Mouse (Mus musculus) gastrocnemius, adult 8-10 months (tissue): ENCODE results near the gene Abcg5. TPM values are rescaled to one million over a fixed set of nuclear protein-coding genes. Genes with fewer than 3 reads are reported as not detected.

Experiments
- DNase-seq, 2 experiments: peaks; one replicate each; pipeline ENCODE4 v3.0.0; 2022; ENCODE audit warnings: low spot score in 2 of 2
- total RNA-seq, 4 experiments: library from RNA; stranded (reverse); gene quantifications; 2 replicates each; pipeline ENCODE4 v1.2.4; 2022

The Abcg5 gene
- total RNA-seq, 4 experiments from 2014 or later: not detected

DNA sequence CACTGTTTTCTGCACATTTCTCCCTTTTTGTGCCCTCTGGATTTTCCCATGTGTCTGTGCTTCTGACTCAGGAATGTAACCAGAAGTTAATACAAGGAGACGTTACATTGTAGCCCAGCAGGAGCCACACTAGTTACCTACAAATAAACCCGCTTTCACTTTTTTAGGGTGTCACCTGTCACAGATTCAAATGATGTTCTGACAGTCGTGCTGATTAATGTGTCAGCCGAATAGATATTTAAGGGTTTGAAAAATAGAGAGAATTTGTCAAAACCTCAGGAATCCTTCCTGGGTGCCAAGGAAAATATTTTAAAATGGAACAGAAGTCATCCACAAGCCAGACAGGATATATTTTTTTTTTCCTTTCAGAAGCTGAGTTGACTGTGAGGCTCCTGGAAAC, 2.5 kb upstream of the Abcg5 start:
- no peak for DNase-seq

DNA sequence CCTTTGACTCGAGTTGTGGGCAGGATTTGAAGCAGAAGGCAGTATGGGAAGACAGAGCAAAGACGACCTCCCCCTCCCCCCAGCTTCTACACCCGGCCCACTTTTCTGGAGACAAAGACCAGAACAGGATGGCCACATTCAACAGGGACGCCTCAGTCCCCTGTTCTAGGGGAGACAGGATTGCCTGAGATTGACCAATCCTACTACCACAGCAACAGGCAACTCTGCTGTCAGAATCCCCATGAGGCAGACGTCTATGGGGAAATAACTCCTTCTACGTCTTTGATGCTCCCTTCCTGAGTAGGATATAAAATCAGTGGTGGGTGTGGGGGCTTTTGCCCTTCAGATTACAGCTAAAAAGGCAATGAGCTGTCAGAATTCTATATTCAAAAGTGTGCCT, 1.5 kb upstream of the Abcg5 start:
- no peak for DNase-seq

DNA sequence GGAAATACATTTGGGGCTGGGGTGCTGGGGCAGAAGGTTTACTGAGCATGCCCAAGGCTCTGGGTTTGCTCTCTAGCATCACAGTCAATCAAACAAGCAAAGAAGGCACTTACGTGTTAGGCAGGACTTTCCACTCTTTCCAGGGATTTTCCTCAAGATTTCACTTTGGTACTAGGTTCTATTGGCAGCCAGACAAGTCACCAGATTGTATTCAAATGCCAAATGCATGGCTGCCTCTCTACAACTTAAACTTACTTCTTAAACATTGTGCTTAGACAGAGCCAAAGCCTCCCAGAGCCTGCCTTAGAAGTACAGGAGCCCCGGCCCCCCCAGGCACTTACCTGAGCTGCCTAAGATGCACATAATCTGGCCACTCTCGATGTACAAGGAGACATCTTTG, 1.1 kb downstream of the Abcg5 start:
- no peak for DNase-seq

DNA sequence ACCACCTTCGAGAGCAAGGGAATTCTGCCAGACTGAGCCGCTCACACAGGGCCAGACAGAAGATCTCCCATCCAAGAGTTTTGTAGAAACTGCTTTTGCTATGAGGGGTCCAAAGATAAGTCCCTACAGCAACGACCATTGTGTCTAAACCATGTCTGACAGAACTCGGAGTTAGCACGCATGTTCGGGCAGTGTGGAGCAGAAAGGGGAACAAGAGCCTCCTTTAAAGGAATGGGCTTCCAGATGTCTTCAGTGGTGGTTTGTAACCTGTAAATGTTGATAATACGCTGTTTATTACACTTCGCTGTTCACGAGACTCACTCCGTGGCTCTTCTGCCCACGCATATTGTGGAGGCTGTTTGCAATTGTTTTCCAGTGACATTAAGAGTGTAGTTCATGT, 5.2 kb downstream of the Abcg5 start:
- no peak for DNase-seq

DNA sequence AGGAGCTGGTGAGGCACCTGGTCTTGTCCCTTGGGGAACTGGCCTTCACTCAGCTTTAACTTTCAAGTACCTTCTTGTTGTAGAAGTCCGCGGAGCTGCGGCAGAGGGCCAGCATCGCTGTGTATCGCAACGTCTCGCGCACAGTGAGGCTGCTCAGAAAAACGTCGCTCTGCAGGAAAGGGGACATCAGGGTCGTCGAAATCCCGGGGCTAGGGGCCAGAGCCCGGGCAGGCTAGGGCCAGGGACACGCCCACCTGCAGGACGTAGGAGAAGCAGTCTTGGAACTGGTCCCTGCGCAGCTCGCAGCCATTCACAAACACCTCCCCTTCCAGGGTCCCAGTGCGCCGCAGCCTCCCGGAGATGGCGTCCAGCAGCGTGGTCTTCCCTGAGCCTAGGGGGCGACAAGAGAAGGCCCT, 6.9 kb downstream of the Abcg5 start, which contains the start of gene Abcg8:
Gene Abcg8, plus strand, starts transcription at position 352 of the 416 bp plus-strand sequence.
- DNase-seq: no peak

DNA sequence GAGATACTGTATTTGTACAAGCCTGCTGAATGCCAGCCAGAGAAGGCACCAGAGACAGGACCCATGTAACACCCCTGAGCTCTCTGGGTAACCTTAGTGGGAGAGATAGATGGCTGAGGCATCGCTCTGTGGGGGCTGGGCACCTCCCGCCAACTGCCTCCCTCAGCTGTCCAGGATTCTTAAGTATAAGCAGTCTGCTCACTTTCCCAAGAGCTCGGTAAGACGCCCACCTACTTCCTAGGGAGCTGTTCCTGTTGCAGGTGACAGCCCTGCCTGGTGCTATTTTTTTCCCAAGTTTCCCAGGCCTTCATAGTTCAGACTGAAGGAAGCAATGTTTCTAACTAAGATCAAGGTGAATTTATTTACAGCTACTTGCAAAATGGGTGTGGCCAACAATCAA, 7.6 kb downstream of the Abcg5 start:
- DNase-seq: no peak

DNA sequence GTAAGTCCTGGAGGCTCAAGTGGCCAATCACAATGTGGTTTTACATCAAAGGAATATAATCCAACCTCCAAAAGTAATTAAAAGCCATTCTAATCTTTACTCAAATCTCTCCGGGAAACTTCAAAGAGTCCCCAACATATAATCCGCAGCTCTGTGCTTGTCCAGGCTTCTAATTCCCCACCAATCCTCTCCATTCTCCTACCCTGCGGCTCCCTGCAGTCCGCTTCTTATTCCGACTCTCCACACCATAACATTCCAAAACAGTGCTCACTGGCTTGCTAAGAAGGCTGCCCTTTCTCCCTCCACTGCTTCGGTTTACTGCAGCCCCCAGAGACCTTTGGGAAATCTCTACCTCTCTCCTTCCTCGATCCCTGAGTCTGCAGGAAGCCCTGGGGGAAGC, 8.8 kb downstream of the Abcg5 start:
- no peak for DNase-seq

DNA sequence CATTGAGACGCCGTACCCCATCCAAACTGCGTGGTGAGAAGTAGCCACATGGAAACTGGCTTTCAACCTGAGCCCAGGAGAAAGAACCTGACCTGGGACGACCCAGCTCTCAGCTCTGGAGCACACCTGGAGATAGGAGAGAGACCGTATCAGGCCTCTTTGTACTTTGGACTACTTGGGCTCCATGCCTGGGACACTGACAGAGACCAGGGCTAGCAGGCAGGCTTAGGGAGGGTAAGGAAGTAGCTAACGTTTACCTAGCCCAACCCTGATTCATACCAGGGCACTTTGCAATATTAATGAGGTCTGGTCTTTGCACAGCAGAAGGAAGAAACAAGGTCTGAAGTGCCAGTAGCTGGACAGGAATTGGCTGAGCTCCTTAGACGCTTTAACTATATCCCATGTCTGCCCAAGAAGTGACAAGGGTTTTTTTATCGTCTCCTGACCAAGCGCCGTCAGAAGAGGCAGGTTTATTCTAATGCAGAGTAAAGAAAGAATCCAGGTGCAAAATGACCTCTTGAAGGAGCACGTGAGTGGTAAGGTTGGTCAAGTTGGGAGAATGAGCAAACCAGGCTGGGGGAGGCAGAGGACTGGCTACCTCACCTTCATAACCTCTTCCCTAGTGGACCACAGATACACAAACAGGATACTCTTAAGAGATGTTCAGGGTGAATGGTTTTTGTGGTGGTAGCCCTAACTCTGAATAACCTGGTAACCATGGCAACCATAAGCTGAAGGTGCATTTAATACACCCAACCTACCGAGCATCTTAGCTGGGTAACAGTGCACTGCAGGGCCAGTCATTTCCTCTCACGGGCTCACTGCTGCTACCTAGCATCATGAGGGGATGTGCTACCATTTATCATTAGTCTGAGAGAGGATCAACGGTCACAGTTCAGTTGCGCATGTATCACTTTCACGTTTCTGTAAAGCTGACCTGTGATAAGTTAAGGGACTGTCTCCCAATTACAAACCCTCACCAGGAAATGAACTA, 10.1 kb downstream of the Abcg5 start:
- no peak for DNase-seq

DNA sequence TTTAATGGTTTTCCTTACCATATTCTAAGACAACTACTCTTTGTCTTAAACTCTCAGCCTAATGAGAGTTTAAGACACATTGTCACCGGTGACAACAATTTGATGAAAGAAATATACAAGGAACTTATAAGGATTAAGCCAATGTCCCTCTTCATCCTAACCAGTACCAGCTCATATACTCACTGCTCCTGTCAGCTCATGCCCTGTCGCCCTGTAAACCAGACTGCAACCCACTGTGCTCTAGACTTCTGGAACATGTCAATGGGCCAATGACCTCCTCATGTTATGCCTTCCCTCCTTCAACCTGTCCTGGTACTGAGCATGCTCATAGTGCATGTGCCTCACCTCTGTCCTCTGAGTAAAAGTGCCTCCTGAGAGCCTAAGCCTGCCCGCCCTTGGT, 15.0 kb downstream of the Abcg5 start:
- DNase-seq: no peak

DNA sequence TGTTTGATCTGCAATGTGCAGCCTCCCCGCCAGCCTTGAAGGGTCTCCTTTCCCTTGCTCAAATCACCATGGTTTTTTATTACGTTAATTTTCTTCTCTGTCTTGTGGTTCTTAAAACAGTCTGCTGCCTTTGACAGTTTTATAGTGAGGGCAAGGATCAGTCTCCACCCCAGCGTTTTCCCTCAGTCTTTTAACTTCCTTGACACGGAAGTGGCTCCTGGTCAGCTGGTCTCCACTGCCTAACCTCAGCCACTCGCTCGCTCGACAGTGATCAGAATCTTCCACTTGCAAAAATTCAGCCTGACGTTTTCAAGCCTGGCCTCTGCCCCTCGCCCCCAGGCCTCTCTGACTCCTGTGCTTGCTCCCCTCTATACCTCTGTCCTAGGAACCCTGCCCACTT, 17.1 kb downstream of the Abcg5 start:
- DNase-seq: no peak

DNA sequence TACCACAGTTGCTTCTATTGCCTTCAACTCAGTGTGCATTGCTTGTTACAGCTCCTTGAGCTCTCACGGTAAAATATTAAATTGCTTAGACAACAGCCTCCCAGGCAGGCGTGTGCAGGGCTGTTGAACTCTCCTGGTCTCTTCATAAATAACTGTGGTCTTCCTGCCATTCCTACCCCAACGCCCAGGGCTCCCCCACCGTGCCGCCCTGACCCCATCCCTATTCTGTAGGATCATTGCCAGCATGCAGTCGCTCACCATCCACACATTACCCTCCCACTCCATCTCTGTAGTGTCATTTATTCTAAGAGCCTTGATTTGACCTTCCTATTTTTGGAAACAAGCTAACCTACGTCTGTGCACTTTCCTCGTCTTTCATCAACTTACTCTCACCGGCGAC, 17.8 kb downstream of the Abcg5 start:
- no peak for DNase-seq

DNA sequence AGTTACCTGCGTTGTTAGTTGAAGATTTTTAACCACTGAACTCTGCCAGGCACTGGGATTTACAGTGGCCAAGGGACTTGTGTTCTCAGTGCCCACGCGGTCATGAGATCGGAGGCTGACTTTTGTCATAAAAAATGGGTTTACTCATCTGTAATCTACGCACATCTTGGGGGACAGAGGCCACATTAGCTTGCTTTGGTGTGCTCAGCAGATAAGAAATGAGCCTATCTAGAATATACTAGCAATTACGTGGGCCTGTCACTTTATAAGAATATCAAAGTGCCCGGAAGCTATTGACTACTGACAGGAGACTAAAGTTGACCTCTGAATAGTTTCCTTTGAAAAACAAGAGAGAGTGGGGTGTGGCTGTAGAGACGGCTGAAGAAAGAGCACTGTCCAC, 23.9 kb downstream of the Abcg5 start:
- DNase-seq: no peak

DNA sequence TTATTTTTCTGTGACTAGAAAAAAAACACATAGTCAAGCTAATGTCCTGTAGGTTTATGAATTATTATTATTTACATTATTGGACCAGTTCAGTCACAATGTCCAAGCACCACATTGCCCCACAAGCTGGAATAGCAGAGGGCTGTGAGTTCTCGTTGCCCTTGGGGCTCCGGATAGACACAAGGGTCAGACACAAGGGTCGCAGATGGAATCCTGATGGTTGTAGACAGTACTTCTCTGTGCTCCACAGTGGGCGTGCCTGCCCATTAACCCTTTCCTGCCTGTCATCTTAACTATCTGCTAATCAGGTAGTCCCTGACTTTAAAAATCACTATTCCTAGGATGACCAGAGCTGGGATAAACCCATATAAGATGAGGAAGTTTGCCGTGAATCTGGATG, 24.6 kb downstream of the Abcg5 start:
- no peak for DNase-seq

DNA sequence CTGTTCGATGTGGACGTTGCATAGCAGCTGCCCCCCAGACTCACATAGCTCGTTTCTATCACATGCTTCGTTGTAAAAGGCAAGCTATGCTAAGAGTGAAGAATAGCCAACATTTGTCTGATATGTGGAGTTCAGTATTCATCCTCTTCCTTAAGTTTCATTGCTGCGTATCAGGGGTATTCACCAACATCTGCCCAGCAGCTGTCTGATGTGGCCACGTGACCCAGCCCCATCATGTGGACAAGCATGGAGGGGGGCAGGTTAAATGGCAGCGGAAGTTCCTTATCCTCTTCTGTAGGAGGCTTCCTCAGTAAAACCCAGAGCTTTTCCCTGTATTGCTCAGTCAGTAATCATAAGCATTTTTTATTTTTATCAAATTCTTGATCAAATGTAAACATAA, 25.0 kb downstream of the Abcg5 start:
- no peak for DNase-seq

DNA sequence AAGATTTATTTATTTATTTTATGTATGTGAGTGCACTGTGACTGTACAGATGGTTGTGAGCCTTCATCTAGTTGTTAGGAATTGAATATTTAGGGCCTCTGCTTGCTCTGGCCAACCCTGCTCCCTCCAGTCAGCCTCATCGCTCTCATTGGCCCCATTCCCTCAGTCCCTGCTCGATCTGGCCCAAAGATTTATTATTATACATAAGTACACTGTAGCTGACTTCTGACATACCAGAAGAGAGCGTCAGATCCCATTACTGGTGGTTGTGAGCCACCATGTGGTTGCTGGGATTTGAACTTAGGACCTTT, 25.4 kb downstream of the Abcg5 start:
- DNase-seq: no peak

DNA sequence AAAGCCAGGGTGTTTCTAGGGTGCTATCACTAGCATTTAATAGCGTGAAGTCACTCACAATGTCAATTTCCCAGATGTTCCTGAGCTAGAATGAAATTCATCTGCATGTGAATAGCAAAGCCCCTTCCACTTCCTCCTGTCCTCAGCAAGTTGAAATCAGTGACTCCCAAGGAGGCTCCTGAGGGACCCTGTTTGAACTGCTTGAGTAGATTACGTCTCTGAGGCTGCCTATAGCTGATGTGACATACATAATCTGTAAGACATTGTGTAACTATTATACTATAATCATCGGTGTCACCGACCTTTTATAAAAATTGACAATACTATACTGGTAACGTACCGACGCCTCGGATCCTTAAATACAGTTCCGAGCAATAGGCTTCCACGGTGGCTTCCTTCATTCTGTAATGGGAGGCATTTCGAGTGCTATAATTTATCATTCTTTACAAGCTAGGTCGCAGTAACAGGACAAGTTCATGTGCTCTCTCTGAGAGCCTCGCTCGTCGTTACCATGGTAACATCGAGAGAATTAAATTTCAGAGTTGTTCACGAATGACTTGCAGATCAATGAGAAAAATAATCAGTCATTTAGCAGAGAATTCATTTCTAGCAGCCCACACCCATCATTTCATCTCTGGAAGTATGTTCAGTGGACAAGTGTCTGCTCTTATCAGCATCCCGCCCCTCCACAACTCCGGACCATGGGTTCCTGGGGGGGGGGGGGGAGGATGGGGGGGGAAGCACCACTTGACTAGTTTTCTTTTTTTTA, 26.0 kb downstream of the Abcg5 start:
- no peak for DNase-seq

DNA sequence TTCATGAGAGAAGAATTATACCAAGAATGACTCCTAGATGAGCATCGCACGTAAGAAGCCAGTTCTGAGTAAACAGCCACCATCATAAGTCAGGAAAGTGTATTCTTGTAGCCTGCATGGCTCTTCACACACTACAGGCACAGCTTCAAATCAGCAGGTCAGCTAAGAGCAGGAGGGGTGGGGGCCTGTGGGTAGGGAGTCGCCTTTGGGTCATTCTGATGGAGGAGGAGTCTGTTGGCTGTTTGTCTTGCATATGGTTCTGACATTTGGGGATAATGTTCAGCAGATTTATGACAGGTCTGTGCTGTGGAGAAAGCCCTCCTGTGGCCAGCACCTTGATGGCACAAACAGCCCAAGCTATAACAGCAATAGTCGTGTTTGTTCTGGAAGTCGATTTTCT, 26.6 kb downstream of the Abcg5 start:
- DNase-seq: no peak

DNA sequence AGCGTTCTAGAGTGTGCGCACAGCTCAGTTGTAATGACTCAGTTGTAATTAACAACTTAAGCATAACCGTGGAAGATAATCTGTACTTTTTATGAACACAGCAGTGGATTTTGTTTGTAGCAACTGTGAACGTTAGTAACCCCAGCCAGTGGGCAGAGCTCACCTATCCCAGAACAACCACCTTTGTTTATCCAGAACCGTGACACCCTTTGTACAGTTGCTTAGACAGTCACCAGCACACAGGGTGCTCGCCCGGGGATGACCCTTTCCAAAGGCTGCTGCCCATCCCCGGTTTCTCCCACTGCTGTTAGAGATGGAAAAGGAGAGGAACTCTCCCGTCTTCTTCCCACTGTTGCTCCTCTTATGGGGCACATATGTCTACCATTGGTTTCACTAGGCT, 29.3 kb downstream of the Abcg5 start:
- no peak for DNase-seq

DNA sequence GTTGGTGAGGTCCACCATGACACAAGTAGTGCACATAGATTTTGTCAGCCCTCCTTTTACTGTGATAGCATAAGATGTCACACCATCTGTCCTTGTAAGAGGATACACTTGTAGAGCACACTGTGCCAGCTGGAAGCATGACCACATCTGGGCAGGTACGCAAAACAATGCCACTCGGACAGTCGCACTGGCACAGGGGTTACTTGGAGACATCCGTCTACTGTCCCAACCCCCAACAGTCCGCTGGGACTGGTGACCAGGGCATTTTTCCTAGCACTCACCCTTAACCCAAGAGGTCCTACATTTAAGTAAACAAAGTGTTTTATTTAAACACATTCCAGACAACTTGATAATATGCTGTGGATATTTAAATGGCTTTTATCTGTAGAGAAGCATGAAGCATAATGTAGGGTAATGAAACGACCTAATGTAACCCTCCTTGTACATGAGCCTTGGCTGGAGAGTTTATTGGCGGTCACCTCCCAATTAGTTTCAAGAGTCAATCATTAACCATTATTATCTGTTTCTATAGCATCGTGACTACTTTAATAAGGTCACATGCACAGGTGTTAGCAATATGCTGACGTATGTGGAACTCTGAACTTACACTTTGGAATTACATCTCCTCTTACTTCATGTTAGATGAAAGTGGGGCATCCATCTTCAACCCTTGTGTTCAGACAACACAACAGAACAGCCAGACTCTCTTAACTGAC, 32.4 kb downstream of the Abcg5 start:
- no peak for DNase-seq

DNA sequence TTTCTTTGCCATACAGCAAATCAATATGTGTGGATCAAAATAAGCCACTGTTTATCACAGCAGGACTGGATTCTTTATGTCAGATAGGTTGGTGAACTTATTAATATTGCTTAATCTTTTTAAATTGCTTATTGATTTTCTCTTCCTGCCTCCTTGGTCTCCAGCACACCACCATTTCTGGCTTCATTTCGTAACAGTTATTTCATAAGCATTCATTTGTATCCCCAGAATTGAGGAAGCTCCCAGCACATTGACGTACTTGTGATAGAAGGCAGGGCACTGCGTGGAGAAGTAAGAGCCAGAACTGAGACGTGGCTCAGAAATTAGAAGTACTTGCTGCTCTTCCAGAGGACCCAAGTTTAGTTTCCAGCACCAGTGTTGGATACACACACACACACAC, 35.2 kb downstream of the Abcg5 start:
- DNase-seq: no peak

DNA sequence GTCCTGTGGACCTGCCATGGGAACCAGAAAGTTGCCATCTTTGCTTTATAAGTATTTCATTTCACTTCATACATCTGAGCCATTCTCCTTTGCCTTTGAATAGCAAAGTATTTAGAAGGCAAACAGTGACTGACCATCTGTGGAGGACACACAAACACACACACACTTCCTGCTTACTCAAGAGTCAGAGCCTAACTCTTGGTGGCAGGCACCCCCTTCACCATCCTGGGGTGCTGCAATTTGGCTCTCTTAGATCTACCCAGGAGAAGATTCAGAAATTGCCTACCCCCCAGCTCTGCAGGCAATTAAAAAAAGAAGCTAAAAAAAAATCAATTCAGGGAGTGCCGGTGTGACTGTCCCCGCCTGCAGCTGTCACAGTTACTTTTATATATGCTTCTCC, 36.3 kb downstream of the Abcg5 start:
- DNase-seq: no peak

DNA sequence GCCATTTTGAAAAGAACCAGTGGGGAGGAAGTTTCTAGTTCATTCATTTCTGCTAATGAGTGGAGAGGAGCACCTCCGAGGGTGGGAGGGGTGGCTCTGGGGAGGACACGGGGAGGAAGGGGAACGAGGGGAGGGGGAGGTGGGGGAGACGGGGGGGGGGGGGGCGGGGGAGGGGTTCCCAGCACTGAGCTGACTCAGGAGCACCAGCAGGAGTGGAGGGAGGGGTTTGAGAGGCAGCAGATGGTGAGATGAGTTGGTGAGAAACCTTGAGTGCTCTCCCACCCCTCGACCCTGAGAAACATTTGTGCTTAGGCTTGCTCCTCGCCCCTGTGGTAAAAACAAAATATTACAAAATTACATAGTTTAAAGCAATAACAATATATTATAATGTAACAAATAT, 36.9 kb downstream of the Abcg5 start:
- DNase-seq: no peak
